Mouse (Mus musculus): ENCODE results near the gene Nat10.

The Nat10 gene

DNA sequence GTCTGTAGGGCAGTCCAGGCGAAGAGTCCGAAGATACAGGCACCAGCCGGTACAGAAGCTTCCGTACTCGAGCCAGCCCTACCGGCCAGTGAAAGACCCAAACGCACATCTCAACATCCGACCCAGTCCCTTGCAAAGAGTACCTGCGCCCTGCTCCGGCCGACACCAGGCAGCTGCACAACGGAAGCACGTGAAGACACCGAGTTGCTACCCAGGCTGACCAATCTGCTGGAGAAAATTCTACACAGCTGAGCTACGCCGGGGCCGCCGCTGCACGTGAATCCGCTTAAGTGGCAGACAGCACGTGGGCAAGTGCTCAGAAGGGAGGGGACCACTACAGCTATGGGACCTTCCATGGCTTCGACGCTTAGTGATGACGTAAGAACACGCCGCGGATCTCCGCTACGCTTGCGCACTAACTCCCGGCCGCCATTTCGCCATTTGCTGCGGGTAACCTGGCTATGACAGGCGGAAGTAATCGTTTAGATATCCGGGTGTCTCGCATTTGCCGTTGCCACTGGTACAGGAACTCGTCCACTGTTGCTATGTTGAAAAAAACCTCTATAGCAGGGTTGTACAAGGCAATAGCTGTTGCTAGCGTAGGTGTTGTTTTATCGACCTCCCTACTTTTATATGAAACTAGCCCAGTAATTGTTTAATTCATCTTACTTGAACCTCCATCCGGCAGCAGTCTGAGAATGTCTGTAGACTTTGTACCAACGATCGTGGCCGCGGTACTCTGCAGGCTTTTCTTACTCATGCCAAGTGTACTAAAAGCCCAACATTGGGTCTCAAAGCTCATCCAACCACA lies at the start of gene Nat10:
Gene Nat10 (minus strand): TSS at position 365 of the 811 bp plus-strand sequence.
- DNase-seq (ENCODE audit: low read depth) = peak; percentile 99

DNA sequence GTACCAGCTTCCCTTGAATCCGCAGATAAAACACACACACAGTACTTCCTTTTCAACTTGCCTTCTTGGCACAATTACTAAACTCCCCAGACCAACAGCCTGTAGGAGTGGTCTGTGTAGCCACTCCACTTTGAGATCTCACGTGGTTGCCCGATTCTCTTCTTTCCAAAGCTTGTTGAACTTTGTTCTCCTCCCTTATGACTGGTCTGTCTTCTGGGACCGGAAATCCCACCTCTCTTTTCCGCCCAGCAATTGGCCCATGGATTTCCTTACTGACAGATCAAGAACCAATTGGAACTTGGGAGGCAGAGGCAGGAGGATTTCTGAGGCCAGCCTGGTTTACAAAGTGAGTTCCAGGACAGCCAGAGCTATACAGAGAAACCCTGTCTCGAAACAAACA lies 49.3 kb upstream of the Nat10 start:
- no peak for DNase-seq (ENCODE audit: low read depth)

GRCm38 (mm10) chr2:103808466-103808865 lies 47.4 kb upstream of the Nat10 start:
- DNase-seq (ENCODE audit: low read depth) = no peak

DNA sequence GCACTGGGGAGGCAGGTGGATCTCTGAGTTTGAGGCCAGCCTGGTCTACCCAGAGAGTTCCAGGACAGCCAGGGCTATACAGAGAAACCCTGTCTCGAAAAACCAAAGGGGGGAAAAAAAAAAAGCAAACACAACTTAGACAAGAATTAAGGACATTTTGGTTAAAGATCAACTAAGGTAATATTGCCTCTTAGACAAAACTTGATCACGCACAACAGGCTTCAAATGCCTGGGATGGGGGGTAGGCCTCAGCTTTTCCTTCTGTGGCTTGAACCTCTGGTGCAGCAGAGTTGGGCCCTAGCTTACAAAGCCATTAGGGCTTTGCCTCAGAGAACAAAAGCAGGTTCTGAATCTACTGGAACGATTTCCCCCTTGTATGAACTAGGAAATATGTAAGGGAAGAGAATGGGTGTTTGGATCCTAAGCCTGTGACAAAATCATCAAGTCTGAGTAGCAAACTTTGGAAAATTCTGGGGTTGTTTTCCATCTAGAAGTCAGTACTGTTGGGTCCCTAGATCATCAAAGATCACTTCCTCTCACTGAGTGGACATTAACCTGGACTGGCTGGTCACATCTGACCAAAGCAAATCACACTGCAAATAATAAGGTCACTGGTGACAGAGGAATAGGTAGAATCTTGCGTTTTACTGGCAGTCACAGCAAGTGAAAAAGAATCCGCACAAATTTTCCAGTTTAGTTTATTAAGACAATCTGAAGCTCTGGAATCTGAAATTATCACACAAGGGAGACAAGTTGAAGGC lies 42.9 kb upstream of the Nat10 start:
- DNase-seq (ENCODE audit: low read depth) = no peak

GRCm38 (mm10) chr2:103802422-103802821 lies 41.4 kb upstream of the Nat10 start:
- no peak for DNase-seq (ENCODE audit: low read depth)

GRCm38 (mm10) chr2:103797491-103798009 lies 36.5 kb upstream of the Nat10 start, which contains the start of gene Caprin1:
Gene Caprin1, minus strand, starts transcription at chr2:103797649.
- DNase-seq (ENCODE audit: low read depth) = peak; percentile 88

DNA sequence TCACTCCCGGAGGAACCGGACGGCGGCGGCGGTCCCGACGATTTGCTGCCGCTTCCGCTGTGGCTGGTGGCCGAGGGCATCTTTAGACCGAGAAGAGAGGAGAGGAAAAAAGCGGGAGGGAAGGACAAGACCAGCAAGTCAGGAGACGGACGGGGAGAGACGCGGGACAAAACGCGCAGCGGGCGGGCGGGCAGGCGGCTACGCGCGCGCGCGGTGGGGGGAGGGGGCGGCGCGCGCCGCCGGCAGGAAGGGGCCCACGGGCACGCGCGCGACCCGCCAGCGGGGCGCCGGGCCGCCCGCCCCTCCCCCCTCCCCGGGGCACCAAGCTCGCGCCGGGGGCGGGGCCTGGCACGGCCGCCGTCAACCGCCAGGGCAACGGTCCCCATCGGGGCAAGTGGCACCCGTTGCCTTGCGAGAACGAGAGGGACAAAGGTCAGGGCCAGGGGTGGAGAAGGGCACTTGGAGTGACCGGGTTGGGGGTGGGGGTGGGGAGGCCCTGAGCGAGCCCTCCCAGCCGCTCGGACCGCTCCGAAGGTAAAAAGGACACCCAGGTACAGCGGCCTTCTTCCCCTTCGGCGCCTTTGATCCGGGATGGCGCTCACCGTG lies 35.9 kb upstream of the Nat10 start:
- peak; percentile 21 for DNase-seq (ENCODE audit: low read depth)

DNA sequence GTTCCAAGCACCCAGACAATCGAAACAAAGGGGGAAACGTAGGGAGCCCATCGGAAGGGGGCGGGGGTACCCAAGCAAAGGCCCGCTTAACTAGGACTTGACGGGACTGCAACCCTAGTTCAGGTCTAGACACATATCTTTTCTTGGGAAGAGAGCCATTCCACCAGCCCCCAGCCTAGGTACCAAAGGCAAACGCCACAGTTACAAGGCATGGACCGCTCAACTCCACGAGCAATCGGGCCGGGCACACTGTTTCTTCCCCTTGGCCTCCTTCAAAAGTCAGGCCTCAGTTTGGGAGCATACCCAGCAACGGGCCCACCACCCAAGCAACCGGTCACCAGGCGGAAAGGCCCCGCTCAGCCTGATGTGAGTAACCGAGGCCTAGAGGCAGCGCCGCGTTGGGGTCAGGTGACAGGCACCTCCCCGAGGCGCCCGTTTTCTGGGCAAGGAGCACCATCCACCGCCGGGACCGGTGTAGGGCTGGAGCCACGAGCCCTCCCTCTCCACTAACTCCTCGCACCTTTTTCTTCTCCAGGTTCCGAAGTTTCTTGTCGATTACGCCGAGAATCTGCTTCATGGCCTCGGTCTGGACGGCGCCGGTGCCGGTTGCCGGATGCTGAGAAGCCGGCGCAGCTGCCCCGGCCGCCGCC lies 35.3 kb upstream of the Nat10 start:
- peak; percentile 7 for DNase-seq (ENCODE audit: low read depth)

- peak; percentile 41 for DNase-seq (ENCODE audit: low read depth)
These were observed 34.8 kb upstream of the Nat10 start for GRCm38 (mm10) chr2:103795843-103796210.

GRCm38 (mm10) chr2:103792009-103792408 lies 30.9 kb upstream of the Nat10 start:
- no peak for DNase-seq (ENCODE audit: low read depth)

DNA sequence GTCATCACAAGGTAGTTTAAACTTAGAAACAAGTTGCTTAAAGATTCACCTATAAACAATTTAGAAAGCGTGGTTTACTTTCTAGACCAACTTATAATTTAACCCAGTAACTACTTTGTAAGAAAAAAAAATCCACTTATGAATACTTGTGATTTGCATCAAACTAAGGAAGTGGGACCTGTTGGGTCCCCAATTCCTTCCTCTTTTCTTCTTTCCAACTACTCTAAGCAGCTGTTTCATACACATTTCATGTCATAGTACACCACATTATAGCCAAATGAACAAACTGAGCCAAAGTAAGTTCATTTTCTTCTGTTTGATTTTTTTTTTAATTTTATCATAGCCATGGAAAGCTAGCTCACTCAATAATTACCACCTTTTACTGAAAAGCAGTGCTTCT lies 24.7 kb upstream of the Nat10 start:
- DNase-seq (ENCODE audit: low read depth) = no peak

GRCm38 (mm10) chr2:103784621-103785020 lies 23.6 kb upstream of the Nat10 start:
- DNase-seq (ENCODE audit: low read depth) = no peak

GRCm38 (mm10) chr2:103762492-103762891 lies 1.4 kb upstream of the Nat10 start:
- DNase-seq (ENCODE audit: low read depth) = no peak

DNA sequence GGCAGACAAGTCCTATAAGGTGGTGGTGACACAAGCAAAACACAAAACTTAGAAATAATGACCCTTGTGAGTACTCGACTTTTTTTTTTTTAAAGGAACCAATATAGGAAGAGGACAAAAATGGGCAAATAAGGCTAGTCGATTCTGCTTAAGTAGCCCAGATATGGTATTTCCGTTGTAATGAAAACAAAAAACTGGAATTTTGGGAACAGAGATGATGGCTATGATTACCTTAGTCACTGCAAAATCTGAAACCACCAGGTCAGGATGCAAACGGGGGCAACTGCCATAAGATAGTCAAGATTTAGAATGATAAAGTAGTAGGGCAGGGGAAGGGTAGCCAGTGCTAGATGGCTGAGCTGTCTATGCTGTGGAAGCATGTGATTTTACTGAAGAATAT lies 923 bp upstream of the Nat10 start:
- no peak for DNase-seq (ENCODE audit: low read depth)

DNA sequence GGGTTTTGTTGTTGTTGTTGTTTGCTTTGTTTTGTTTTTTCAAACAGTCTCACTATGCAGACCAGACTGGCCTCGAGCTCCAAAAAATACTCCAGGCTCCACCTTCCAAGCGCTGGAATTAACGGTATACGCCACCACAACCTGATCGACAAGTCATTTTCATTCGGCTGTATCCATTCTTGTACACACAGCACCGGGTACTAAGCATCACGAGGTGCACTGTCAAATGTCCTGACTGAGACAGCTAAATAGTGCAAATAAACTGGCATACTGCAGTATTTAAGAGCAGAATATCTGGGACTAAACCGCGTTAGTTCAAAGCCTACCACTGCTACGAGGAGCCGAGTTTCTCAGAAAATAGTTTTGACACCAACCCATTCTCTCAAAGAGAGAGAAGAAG lies 649 bp downstream of the Nat10 start:
- DNase-seq (ENCODE audit: low read depth) = peak; percentile 12

DNA sequence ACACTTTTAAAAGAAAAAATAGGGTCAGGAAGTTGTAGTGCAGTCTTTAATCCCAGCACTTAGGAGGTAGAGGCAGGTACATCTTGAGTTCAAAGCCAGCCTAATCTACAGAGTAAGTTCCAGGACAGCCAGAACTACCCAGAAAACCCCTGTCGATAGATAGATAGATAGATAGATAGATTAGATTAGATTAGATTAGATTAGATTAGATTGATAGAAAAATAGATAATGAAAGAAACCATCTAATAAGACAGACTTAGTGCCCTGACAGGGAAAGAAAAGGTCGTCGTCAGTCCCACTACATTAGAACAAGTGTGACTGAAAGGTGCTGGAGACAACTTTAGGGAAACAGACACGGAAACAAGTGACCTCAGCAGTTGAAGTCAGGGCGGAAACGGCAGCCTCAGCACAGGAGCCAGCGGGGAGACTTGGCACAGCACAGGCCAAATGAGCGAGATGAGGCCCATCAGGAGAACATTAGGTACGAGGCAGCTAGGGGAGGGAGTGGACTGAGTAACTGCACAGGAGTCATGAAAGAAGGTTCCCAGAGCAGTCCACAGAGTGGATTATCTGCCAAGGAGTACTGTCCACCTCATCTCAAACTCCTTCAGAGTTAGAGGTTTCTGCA lies 5.5 kb downstream of the Nat10 start:
- no peak for DNase-seq (ENCODE audit: low read depth)

DNA sequence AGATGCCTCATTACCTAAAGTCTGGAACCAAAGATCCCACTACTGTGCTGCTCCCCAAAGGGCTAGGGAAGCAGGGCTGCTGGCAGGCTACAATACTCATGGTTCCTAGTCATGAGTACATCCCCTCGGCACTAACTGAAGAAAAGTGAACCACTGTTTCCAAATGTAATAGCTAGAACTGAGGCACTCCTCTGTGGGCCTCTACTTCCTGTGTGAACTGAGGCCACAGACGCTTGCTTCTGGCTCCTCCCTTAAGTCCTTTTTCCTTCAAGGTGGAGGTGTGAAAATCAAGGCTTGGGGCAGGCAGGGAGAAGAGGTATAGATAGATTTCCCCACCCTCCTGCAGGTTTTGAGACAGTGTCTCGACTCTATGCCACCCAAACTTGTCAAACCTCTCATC lies 6.5 kb downstream of the Nat10 start:
- no peak for DNase-seq (ENCODE audit: low read depth)

- DNase-seq (ENCODE audit: low read depth) = no peak
These were observed 9.3 kb downstream of the Nat10 start for GRCm38 (mm10) chr2:103751771-103752170.

GRCm38 (mm10) chr2:103749091-103749490 lies 12.0 kb downstream of the Nat10 start:
- DNase-seq (ENCODE audit: low read depth) = no peak

DNA sequence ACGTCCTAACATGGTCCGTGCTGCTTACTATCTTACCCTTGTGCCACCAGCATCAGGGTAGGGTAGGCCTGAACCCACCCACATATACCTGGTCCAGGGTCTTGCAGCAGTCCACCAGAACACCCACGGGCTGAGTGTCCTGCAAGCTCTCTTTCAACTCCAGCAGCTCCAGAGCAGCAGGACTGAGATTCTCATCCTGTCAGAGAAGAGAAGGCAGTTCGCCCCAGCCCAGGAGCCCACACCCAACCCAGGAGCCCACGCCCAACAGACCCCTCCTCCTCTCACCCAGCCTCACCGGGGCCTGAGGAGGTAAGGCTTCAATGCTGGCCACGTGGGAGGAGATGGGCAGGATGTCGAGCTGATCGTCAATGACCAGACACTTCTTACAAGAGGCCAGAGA lies 13.2 kb downstream of the Nat10 start:
- DNase-seq (ENCODE audit: low read depth) = no peak

DNA sequence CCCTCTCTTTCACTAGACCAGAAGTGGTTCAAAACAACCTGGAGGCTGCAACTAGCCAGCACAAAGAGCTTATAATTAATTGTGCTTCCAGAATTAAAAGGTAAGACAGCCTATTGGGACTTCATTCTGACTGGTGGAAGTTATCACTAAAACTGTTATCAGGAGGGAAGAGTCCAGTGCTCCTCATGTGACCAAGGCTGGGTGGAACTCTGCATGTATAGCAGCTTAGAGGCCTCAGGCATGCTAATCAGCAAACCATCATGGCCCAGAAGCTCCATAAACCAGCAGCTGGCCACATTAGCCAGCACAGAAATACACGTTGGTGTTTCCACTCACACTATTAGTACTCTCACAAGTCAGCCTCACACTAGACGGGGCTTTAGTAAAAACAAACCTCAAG lies 14.3 kb downstream of the Nat10 start:
- DNase-seq (ENCODE audit: low read depth) = no peak

- DNase-seq (ENCODE audit: low read depth) = no peak
These were observed 15.0 kb downstream of the Nat10 start for GRCm38 (mm10) chr2:103746096-103746495.
